Mouse (Mus musculus): ENCODE measurements at regions not wholly inside any gene's neighbourhood (a gene's known extent, or its start where the extent isn't known, plus 50 kb on each side); places are given as distances from the start of the nearest gene placed in this dataset.

GRCm38 (mm10) chr2:78005402-78006021 lies 59.3 kb upstream of the Cwc22 start:
- H3K9me3 ChIP-seq (ENCODE audit: control insufficient read depth, low read length) = no peaks in the 10 kb centered on the region
- H3K9ac ChIP-seq (ENCODE audit: low read depth, low read length) = no peak overlapping the region
- no peak overlapping the region for H3K4me3 ChIP-seq (ENCODE audit: low read depth, low read length)
- H3K27ac ChIP-seq (ENCODE audit: low read depth, low read length) = no peak overlapping the region
- DNase-seq (ENCODE audit: low spot score) (no peak), ATAC-seq (ENCODE audit: low FRiP score) (no peak)
- H3K36me3 ChIP-seq (ENCODE audit: control insufficient read depth, insufficient read depth, low read length) = no peaks in the 10 kb centered on the region
- no peak overlapping the region for H3K4me2 ChIP-seq (replicated peaks; ENCODE audit: low read depth, low read length)
- no peaks in the 10 kb centered on the region for H3K27me3 ChIP-seq (ENCODE audit: control insufficient read depth, insufficient read depth, low read length)
- 61% methylated on average over 7 of the region's 7 CpGs for WGBS
- H3K4me1 ChIP-seq (replicated peaks; ENCODE audit: control insufficient read depth, insufficient read depth, low read length) = no peaks in the 10 kb centered on the region

GRCm38 (mm10) chr2:78004426-78004825 lies 58.3 kb upstream of the Cwc22 start:
- Histone ChIP-seq H3K4me2 (replicated peaks; ENCODE audit: low read depth, low read length) (no peak overlapping the region), H3K27me3 (ENCODE audit: control insufficient read depth, insufficient read depth, low read length) (no peaks in the 10 kb centered on the region), H3K36me3 (ENCODE audit: control insufficient read depth, insufficient read depth, low read length) (no peaks in the 10 kb centered on the region), H3K4me1 (replicated peaks; ENCODE audit: control insufficient read depth, insufficient read depth, low read length) (no peaks in the 10 kb centered on the region), H3K9ac (ENCODE audit: low read depth, low read length) (no peak overlapping the region), H3K9me3 (ENCODE audit: control insufficient read depth, low read length) (no peaks in the 10 kb centered on the region), H3K4me3 (ENCODE audit: low read depth, low read length) (no peak overlapping the region), H3K27ac (ENCODE audit: low read depth, low read length) (no peak overlapping the region)
- DNase-seq (ENCODE audit: low spot score) = no peak
- ATAC-seq (ENCODE audit: low FRiP score) = no peak
- 79% methylated on average over 5 of the region's 5 CpGs for WGBS

Data from hindbrain, embryonic 11.5 days (tissue).